Mouse (Mus musculus) erythroblast, embryonic 14.5 days (primary cell): ENCODE data around the gene Fam19a3.

Experiments
- GATA1 ChIP-seq: IDR thresholded peaks from 2 replicates; pipeline ENCODE4 v1.6.1; 2012; ENCODE audit warnings: low read length, inconsistent platforms, mixed read lengths
- TAL1 ChIP-seq: IDR thresholded peaks from 3 replicates; pipeline ENCODE4 v1.6.1; 2012; ENCODE audit warnings: low read length, inconsistent platforms, mixed read lengths

GRCm38 (mm10) chr3:104779949-104780348, 1.7 kb downstream of the Fam19a3 start:
- no peak for TF ChIP-seq GATA1
- no peak for TF ChIP-seq TAL1
